Mouse (Mus musculus) E14TG2a.4 (cell line): ENCODE measurements around the gene Grb10.

ENCODE experiments used
- CTCF ChIP-seq: conservative IDR thresholded peaks from 2 replicates; pipeline ENCODE4 v1.5.1; 2014; ENCODE audit warnings: low read length
- NANOG ChIP-seq: IDR thresholded peaks from 2 replicates; pipeline ENCODE4 v1.6.1; 2014; ENCODE audit warnings: borderline replicate concordance, low read length, mixed read lengths
- POU5F1 ChIP-seq: IDR thresholded peaks from 2 replicates; pipeline ENCODE4 v1.6.1; 2014; ENCODE audit warnings: low read length, borderline replicate concordance

DNA sequence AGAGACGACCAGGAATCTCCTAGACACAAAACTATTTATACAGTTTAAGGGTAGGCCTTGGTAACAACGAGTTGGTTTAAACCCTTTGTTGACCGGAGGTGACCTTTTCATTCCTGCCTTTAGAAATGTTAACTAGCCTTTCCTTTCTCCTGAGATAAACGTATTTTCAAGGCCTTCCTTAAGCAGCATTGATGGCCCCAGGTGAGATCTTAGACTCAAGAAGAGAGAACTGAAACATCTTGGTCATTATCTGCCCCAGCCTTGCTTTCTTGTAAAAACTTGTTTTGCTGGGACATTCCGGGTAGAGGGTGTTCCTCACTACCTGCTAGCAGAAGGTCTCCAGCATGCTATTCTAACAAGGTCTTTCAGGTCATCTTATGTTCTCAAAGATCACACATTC lies 133.5 kb downstream of the Grb10 start:
- TF ChIP-seq CTCF (no peak), POU5F1 (no peak), NANOG (peak; percentile 72; the same call in 1 of the 2 replicates)
